Mouse (Mus musculus): ENCODE data around the gene Grm1. TPM values are rescaled to one million over a fixed set of nuclear protein-coding genes. Genes with fewer than 3 reads are reported as not detected.

The Grm1 gene
- polyA plus RNA-seq, 1 experiment = not detected

DNA sequence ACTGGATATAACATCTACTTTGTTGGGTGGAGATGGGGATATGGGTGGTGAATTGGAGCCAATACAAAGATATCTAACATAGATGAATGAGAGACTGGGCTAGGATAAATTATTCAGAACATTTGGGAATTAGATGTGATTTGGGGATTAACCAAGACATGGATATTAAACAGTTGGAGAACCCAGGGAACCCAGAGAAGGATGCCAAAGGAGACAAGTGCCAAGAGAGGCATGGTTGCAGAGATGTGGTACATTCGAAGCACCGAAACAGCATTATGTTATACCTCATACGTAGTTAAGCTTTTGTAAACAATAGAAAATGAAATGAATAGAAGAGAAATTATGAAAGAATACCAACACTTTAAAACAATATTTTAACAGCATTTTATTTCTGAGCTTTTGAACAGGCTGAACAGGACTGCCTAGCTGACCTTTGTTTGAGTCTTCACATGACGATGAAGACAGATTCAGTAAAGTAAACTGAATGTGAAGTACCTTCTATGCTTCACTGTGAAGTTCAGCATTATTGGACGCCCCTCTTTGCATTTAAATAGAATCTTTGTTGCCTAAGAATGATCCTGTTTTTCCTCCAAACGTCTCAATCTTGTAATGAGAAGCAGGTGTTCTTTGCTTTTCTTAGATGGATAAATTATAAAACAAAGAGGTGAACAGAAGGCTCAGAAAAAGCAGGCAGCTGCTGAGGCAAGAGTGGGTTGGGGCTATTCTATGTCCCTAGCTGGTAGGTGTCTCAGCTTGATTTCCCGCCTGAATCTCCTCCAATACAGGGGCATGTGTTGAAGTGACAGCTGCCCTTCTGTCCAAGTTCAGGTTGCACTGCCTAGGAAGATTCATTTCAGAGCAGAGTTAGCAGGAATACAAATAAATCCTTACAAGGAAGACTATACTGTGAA lies 234.5 kb downstream of the Grm1 start:
- no peak overlapping the region for H3K4me3 ChIP-seq (replicated peaks)

DNA sequence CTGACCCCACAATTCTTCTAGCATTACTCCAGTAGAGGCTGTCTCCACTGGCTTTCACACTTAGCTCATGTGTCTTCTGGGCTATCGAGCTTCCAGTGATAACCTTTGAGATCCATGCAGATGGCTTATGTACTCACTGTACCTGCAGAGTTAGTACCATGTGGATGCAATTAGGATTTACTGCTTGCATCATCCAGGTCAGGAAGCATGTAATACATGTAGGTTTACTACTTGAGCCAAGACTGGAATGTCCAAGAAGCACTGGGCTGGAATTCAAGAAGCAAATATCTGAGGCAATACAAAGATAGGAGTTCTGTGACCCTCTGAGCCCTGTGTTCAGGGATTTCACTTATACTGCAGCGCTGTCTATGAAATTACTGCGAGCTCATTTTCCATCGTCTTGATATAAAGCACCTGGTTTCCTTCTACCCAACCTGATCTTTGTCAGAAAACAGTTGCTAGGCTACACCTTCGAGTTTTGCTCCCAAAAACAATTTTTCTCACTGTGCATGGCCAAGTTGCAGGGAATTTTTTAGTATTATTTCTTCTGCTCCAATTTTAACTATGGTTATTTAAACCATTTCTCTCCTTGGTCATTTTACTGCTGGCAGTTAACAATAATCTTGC lies 237.0 kb downstream of the Grm1 start:
- H3K4me1 ChIP-seq = no peaks in the 10 kb centered on the region
- no peaks in the 10 kb centered on the region for H3K27me3 ChIP-seq (replicated peaks)
- no peak overlapping the region for H3K4me3 ChIP-seq (replicated peaks)
- no peaks in the 10 kb centered on the region for H3K36me3 ChIP-seq (replicated peaks; ENCODE audit: low read length)
- TF ChIP-seq GATA1 (IDR thresholded peaks at IDR 0.05; ENCODE audit: borderline replicate concordance, low read length) (no peak), FLI1 (IDR thresholded peaks at IDR 0.05; ENCODE audit: low read length) (no peak)
- H3K9me3 ChIP-seq = no peaks in the 10 kb centered on the region

More for the DNA sequence above, 234.5 kb downstream of the Grm1 start:
- Histone ChIP-seq H3K36me3 (replicated peaks; ENCODE audit: low read length) (no peaks in the 10 kb centered on the region), H3K4me1 (no peaks in the 10 kb centered on the region), H3K27me3 (replicated peaks) (no peaks in the 10 kb centered on the region), H3K9me3 (no peaks in the 10 kb centered on the region)
- TF ChIP-seq GATA1 (IDR thresholded peaks at IDR 0.05; ENCODE audit: borderline replicate concordance, low read length) = no peak
- TF ChIP-seq FLI1 (IDR thresholded peaks at IDR 0.05; ENCODE audit: low read length) = no peak

DNA sequence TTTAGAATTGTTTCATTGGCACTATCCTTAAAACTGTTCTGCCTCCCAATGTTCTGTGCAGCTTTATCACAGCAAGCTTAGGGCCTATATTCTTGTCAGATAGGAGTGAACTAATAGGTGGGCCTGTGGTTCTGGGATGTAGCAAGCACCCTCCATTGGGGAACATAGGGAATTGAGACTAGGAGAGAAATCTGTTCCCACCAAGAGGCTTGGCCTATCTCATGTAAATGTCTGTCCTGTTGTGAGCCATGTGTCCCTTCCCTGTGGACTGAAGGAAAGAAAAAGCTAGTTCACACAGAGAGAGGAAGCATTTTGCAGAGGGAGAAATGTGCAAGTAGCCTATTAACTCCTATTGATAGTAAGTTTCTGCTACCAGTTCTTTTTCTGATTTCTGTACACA lies 246.8 kb downstream of the Grm1 start:
- TF ChIP-seq FLI1 (IDR thresholded peaks at IDR 0.05; ENCODE audit: low read length) (no peak), GATA1 (IDR thresholded peaks at IDR 0.05; ENCODE audit: borderline replicate concordance, low read length) (no peak)
- Histone ChIP-seq H3K36me3 (replicated peaks; ENCODE audit: low read length) (no peaks in the 10 kb centered on the region), H3K4me3 (replicated peaks) (no peak overlapping the region), H3K4me1 (no peaks in the 10 kb centered on the region), H3K27me3 (replicated peaks) (no peaks in the 10 kb centered on the region), H3K9me3 (no peaks in the 10 kb centered on the region)

DNA sequence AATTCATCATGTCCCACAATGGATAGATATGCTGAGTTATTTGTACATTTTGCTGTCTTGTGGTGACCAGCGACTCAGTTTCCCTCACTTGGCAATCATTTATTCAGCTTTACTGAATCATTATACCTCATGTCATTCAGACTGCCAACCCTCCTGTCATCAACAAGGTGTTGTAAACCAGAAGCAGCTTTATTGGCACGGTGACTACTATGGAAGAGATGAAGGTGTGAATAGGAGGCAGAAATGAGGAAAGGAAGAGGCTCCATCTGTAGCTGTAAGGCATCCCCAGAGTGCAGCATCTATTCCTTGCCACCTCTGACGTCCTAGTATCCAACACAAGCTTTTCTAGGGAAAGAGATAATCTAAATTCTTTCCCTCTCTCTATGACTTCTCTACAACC lies 247.3 kb downstream of the Grm1 start:
- Histone ChIP-seq H3K4me3 (replicated peaks) (no peak overlapping the region), H3K4me1 (no peaks in the 10 kb centered on the region), H3K36me3 (replicated peaks; ENCODE audit: low read length) (no peaks in the 10 kb centered on the region), H3K27me3 (replicated peaks) (no peaks in the 10 kb centered on the region), H3K9me3 (no peaks in the 10 kb centered on the region)
- TF ChIP-seq GATA1 (IDR thresholded peaks at IDR 0.05; ENCODE audit: borderline replicate concordance, low read length) (no peak), FLI1 (IDR thresholded peaks at IDR 0.05; ENCODE audit: low read length) (no peak)

DNA sequence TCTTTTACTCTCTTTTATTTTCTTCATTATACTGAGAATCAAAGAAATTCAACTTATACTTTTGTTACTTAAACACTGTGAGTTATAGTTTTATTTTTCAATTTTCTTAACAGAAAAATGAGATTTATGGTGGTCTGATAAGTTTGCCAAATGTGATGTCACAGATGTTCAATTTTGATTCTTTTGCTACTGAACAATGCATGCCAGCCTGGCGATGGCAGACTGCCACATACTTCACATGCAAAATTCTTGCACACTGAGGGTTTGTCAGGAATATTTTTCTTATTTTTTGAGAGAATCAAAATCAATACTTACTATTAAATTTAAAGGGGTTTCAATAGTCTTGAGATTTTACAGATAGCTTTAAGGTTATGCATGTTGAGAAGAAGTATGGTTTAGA lies 251.0 kb downstream of the Grm1 start:
- H3K27me3 ChIP-seq (replicated peaks) = no peaks in the 10 kb centered on the region
- no peaks in the 10 kb centered on the region for H3K36me3 ChIP-seq (replicated peaks; ENCODE audit: low read length)
- H3K9me3 ChIP-seq = no peaks in the 10 kb centered on the region
- H3K4me1 ChIP-seq = no peaks in the 10 kb centered on the region
- TF ChIP-seq FLI1 (IDR thresholded peaks at IDR 0.05; ENCODE audit: low read length) (no peak), GATA1 (IDR thresholded peaks at IDR 0.05; ENCODE audit: borderline replicate concordance, low read length) (no peak)
- H3K4me3 ChIP-seq (replicated peaks) = no peak overlapping the region

DNA sequence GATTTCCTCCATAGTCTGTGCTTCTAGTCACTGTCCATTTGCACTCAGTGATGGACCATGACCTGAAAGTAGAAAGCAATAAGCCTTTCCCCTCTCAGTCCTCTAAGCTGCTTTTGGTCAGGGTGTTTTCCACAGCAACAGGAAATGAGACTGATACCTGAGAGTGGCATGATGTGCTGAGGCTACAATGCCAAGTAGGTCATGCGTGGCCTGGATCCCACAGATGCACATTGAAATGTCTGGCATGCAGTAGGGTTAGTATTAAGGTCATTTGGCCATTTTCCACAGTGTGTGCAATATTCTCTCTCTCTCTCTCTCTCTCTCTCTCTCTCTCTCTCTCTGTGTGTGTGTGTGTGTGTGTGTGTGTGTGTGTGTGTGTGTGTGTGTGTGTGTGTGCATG lies 254.8 kb downstream of the Grm1 start:
- H3K36me3 ChIP-seq (replicated peaks; ENCODE audit: low read length) = no peaks in the 10 kb centered on the region
- H3K27me3 ChIP-seq (replicated peaks) = no peaks in the 10 kb centered on the region
- H3K4me1 ChIP-seq = no peaks in the 10 kb centered on the region

DNA sequence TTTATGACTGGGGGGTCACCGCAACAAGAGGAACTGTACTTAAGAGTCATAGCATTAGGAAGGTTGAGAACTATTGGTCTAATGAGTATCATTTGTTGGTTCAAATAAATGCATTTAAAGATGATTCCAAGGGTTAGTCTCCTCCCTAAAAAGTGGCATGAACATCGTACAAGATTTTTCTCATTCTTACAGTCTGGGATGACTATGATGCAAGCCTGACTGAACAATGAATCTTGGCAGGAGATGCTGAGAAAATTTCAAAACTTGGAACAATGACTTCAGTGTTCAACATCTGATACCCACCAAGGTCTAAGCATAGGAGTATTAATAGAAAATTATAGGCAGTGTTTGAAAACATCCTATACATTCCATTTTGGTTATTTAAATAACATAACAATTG lies 264.1 kb downstream of the Grm1 start:
- H3K9me3 ChIP-seq = no peaks in the 10 kb centered on the region
- no peak overlapping the region for H3K4me3 ChIP-seq (replicated peaks)
- H3K4me1 ChIP-seq = no peaks in the 10 kb centered on the region
- no peaks in the 10 kb centered on the region for H3K27me3 ChIP-seq (replicated peaks)
- TF ChIP-seq GATA1 (IDR thresholded peaks at IDR 0.05; ENCODE audit: borderline replicate concordance, low read length) (no peak), FLI1 (IDR thresholded peaks at IDR 0.05; ENCODE audit: low read length) (no peak)
- H3K36me3 ChIP-seq (replicated peaks; ENCODE audit: low read length) = no peaks in the 10 kb centered on the region

More for the DNA sequence above, 254.8 kb downstream of the Grm1 start:
- no peak for TF ChIP-seq FLI1 (IDR thresholded peaks at IDR 0.05; ENCODE audit: low read length)
- TF ChIP-seq GATA1 (IDR thresholded peaks at IDR 0.05; ENCODE audit: borderline replicate concordance, low read length) = no peak
- Histone ChIP-seq H3K4me3 (replicated peaks) (no peak overlapping the region), H3K9me3 (no peaks in the 10 kb centered on the region)

DNA sequence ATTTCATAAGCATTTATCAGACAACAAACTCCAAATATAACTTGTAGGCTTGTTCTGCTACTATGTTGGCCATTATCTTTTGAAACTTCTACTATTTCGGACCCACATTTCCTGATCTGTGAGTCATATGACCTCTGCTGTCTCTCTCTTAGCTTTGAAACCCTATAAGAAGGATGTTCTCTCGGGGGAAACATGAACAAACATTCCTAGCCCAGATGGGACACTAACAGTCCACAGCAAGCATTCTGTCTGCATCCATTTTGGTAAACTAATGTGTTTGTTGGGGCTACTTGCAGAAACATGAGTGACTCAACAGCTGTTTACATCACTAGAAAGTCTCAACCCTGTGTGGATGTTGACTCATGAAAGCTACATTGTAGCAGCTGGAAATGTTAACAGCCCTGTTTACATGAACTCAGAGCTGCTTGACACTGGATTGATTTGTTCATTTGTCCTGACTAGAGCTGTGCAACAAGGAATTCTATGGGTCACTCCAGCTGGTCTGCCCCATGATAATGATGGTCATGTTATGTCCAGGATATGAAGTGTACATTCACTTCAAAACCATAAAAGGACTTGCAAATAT lies 267.4 kb downstream of the Grm1 start:
- TF ChIP-seq FLI1 (IDR thresholded peaks at IDR 0.05; ENCODE audit: low read length) = no peak
- TF ChIP-seq GATA1 (IDR thresholded peaks at IDR 0.05; ENCODE audit: borderline replicate concordance, low read length) = no peak
- Histone ChIP-seq H3K9me3 (no peaks in the 10 kb centered on the region), H3K4me1 (no peaks in the 10 kb centered on the region), H3K36me3 (replicated peaks; ENCODE audit: low read length) (no peaks in the 10 kb centered on the region), H3K4me3 (replicated peaks) (no peak overlapping the region), H3K27me3 (replicated peaks) (no peaks in the 10 kb centered on the region)

DNA sequence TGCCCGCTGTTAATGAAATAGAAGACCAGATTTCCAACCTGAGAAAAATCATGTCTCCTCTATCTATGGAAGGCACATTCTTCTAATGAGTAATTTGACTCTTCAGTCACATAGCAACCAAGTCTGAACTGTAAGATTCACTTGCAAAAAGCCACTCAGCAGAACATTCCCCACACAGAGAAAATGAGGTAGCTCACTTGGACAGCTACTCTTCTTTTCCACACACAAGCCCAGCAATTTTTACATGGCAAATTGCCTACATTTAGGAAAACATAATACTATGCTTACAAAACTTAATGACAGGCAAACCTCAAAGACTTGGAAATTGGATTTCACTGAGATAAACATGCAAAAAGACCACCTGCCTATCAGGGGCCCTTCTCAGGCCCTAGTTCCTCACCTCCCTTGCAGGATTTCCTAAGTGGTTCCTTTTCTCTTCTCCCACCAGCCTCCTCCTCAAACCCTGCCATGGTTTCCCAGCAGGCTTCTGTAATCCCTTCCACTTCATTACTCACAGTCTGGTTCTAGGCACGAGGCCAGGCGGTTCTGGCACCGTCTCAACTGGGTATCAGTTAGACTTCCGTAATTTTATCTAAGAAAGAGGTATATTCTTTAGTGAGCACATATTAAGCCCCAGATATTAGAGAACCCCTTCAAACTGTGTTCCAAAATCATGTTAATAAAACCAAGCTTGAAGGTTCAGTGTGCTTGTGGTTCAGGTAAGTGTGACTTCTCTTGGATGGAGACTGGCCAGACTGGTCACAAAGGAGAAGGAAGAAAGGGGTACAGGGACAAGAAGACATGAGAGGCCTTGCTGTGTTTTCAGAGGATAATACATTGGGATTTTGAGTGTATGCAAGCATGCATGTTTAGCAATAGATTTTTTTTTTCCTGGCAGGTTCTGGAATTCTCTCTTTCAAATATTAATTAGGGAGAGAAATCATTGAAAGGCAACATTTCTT lies 269.1 kb downstream of the Grm1 start:
- TF ChIP-seq GATA1 (IDR thresholded peaks at IDR 0.05; ENCODE audit: borderline replicate concordance, low read length) (no peak), FLI1 (IDR thresholded peaks at IDR 0.05; ENCODE audit: low read length) (no peak)
- no peaks in the 10 kb centered on the region for H3K4me1 ChIP-seq
- no peaks in the 10 kb centered on the region for H3K36me3 ChIP-seq (replicated peaks; ENCODE audit: low read length)
- H3K4me3 ChIP-seq (replicated peaks) = no peak overlapping the region
- no peaks in the 10 kb centered on the region for H3K9me3 ChIP-seq
- H3K27me3 ChIP-seq (replicated peaks) = no peaks in the 10 kb centered on the region
